Mouse (Mus musculus): ENCODE results near the gene Gm11634.

Gene Gm11634

GRCm38 (mm10) chr11:101556541-101556940 lies 42.5 kb downstream of the Gm11634 start:
- no peak for DNase-seq

GRCm38 (mm10) chr11:101553354-101553930 lies 45.6 kb downstream of the Gm11634 start:
- DNase-seq, result peak; percentile 15 to 21

DNA sequence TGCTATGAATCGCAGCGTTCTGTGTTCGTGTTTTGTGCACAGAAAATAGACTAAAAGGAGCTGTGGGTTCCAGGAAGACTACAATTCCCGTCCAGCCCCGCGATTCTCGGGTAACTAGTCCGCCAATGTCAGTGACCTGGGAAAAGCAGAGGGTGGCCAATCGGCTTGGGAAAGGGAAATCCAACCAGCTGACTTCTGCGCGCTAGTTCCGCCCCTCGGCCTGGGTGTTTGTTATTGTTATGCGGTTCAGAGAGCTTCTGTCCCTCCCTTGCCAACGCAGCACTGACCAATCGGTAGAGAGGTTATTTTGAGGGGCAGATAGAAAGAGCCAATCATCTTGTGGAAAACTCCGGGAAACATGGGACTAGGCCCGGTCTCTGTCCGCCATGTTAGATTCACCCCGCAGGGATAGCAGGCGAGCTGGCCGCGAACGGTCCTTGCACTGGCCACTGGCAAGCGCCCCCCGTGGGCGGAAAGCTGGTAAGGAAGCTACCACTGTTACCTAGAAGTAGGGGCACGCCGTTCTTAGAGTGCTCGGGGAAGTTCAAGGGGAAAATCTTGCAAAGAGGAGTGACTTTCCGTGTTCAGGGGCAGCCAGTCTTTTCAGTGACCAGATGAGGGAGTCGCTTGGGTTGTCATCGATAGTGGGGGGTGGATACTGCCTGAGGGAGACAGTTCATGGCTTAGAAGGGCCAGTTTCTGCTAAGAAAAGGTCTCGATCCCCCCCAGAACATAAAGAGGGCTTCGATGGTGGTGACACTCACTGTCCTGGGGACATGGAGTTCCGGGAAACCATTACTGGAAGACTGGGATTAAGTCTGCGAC lies 46.4 kb downstream of the Gm11634 start:
- peak; percentile 91 to 95 for DNase-seq

DNA sequence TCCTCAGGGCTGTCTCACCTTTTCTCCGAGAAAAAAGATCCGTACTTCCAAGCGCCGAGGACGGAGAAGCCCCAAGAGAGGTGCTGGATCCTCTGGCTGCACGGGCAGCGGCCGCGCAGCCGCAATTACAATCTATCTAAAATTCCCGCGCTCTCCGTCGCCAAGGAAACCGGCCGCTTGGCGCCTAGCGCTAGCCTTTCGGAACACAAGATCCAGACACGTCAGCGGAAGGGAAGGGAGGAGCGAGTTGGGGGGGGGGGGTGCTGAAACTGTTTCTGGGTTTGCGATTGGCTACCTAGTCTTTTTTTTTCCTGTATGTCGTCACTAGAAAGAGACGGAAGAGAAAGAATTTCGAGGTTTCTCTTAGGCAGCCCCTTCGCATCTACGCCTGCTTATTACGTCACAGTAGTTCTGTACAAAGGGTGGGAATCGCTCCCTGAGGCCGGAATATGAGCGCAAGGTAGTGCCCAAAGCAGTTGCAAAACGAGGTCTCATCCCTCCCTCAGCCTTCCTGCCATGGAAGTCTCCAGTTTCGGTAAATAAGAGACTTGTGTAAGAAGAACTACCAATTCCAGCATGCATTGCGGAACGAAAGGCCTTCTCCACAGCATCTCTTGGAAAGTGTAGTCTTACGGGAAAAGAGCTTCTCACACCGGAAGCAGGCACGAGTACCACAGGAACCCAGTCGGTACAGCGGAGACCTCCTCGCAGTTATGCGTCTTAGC lies 47.1 kb downstream of the Gm11634 start, which contains the start of the genes Brca1 and Nbr1:
TSS of gene Brca1 (minus strand) at position 205 of the 725 bp plus-strand sequence.
TSS of gene Nbr1 (plus strand) at position 399 of the 725 bp plus-strand sequence.
- peak; percentile 90 to 91 for DNase-seq

- no peak for DNase-seq
Measured at GRCm38 (mm10) chr11:101548526-101548925, 50.5 kb downstream of the Gm11634 start.

- DNase-seq, result no peak
Measured at GRCm38 (mm10) chr11:101544132-101544531, 54.9 kb downstream of the Gm11634 start.

Measured in B cell, adult 2 months (primary cell).